Mouse (Mus musculus): ENCODE measurements at regions not wholly inside any gene's neighbourhood (a gene's known extent, or its start where the extent isn't known, plus 50 kb on each side); places are given as distances from the start of the nearest gene placed in this dataset.

- H3K9ac ChIP-seq (ENCODE audit: low read length): no peak overlapping the region
- no peak overlapping the region for H3K4me2 ChIP-seq (ENCODE audit: low read length)
- no peaks in the 10 kb centered on the region for H3K27me3 ChIP-seq (ENCODE audit: control insufficient read depth, insufficient read depth, low read length)
- no peaks in the 10 kb centered on the region for H3K9me3 ChIP-seq (ENCODE audit: control insufficient read depth, low read length)
- no peak for ATAC-seq (ENCODE audit: insufficient number of reproducible peaks, insufficient read depth, low FRiP score, low read depth)
- no peak overlapping the region for H3K4me3 ChIP-seq (ENCODE audit: control insufficient read depth in 1 of 2, insufficient read depth in 1 of 2, low read depth in 1 of 2, low read length in 2 of 2)
- 71% methylated on average over 11 of the region's 11 CpGs for WGBS
- H3K4me1 ChIP-seq (ENCODE audit: control insufficient read depth in 2 of 2, insufficient read depth in 2 of 2, low read length in 2 of 2): no peaks in the 10 kb centered on the region
- H3K27ac ChIP-seq (replicated peaks in 1 of 2; ENCODE audit: control insufficient read depth in 1 of 2, insufficient read depth in 1 of 2, low read depth in 2 of 2, low read length in 2 of 2): no peak overlapping the region
- no peaks in the 10 kb centered on the region for H3K36me3 ChIP-seq (ENCODE audit: control insufficient read depth, insufficient read depth, low read length)
Measured at GRCm38 (mm10) chr11:40554867-40555794, 139.9 kb downstream of the Mat2b start.

- no peaks in the 10 kb centered on the region for H3K36me3 ChIP-seq (ENCODE audit: control insufficient read depth, insufficient read depth, low read length)
- WGBS: 52% methylated on average over 2 of the region's 2 CpGs
- H3K27ac ChIP-seq (replicated peaks in 1 of 2; ENCODE audit: control insufficient read depth in 1 of 2, insufficient read depth in 1 of 2, low read depth in 2 of 2, low read length in 2 of 2): no peak overlapping the region
- H3K4me2 ChIP-seq (ENCODE audit: low read length): no peak overlapping the region
- no peak overlapping the region for H3K9ac ChIP-seq (ENCODE audit: low read length)
- H3K4me1 ChIP-seq (ENCODE audit: control insufficient read depth in 2 of 2, insufficient read depth in 2 of 2, low read length in 2 of 2): no peaks in the 10 kb centered on the region
- no peaks in the 10 kb centered on the region for H3K9me3 ChIP-seq (ENCODE audit: control insufficient read depth, low read length)
- no peak for ATAC-seq (ENCODE audit: insufficient number of reproducible peaks, insufficient read depth, low FRiP score, low read depth)
- H3K4me3 ChIP-seq (ENCODE audit: control insufficient read depth in 1 of 2, insufficient read depth in 1 of 2, low read depth in 1 of 2, low read length in 2 of 2): no peak overlapping the region
- H3K27me3 ChIP-seq (ENCODE audit: control insufficient read depth, insufficient read depth, low read length): no peaks in the 10 kb centered on the region
Measured at GRCm38 (mm10) chr11:40552054-40552453, 142.9 kb downstream of the Mat2b start.

GRCm38 (mm10) chr11:40546596-40546995 is 148.4 kb downstream of the Mat2b start:
- WGBS: 74% methylated on average over 2 of the region's 2 CpGs
- ATAC-seq (ENCODE audit: insufficient number of reproducible peaks, insufficient read depth, low FRiP score, low read depth): no peak

GRCm38 (mm10) chr11:40545537-40545936 is 149.5 kb downstream of the Mat2b start:
- Histone ChIP-seq H3K9ac (ENCODE audit: low read length) (no peak overlapping the region), H3K4me3 (ENCODE audit: control insufficient read depth in 1 of 2, insufficient read depth in 1 of 2, low read depth in 1 of 2, low read length in 2 of 2) (no peak overlapping the region), H3K9me3 (ENCODE audit: control insufficient read depth, low read length) (no peaks in the 10 kb centered on the region), H3K4me2 (ENCODE audit: low read length) (no peak overlapping the region), H3K27me3 (ENCODE audit: control insufficient read depth, insufficient read depth, low read length) (no peaks in the 10 kb centered on the region), H3K4me1 (ENCODE audit: control insufficient read depth in 2 of 2, insufficient read depth in 2 of 2, low read length in 2 of 2) (no peaks in the 10 kb centered on the region), H3K27ac (replicated peaks in 1 of 2; ENCODE audit: control insufficient read depth in 1 of 2, insufficient read depth in 1 of 2, low read depth in 2 of 2, low read length in 2 of 2) (no peak overlapping the region), H3K36me3 (ENCODE audit: control insufficient read depth, insufficient read depth, low read length) (no peaks in the 10 kb centered on the region)
- no peak for ATAC-seq (ENCODE audit: insufficient number of reproducible peaks, insufficient read depth, low FRiP score, low read depth)
- WGBS: 62% methylated on average over 1 of the region's 1 CpGs

More at GRCm38 (mm10) chr11:40546596-40546995, 148.4 kb downstream of the Mat2b start:
- no peak overlapping the region for H3K4me2 ChIP-seq (ENCODE audit: low read length)
- no peak overlapping the region for H3K4me3 ChIP-seq (ENCODE audit: control insufficient read depth in 1 of 2, insufficient read depth in 1 of 2, low read depth in 1 of 2, low read length in 2 of 2)
- H3K4me1 ChIP-seq (ENCODE audit: control insufficient read depth in 2 of 2, insufficient read depth in 2 of 2, low read length in 2 of 2): no peaks in the 10 kb centered on the region
- no peaks in the 10 kb centered on the region for H3K27me3 ChIP-seq (ENCODE audit: control insufficient read depth, insufficient read depth, low read length)
- H3K9me3 ChIP-seq (ENCODE audit: control insufficient read depth, low read length): no peaks in the 10 kb centered on the region
- no peaks in the 10 kb centered on the region for H3K36me3 ChIP-seq (ENCODE audit: control insufficient read depth, insufficient read depth, low read length)
- no peak overlapping the region for H3K9ac ChIP-seq (ENCODE audit: low read length)
- H3K27ac ChIP-seq (replicated peaks in 1 of 2; ENCODE audit: control insufficient read depth in 1 of 2, insufficient read depth in 1 of 2, low read depth in 2 of 2, low read length in 2 of 2): no peak overlapping the region

- no peak for ATAC-seq (ENCODE audit: insufficient number of reproducible peaks, insufficient read depth, low FRiP score, low read depth)
- WGBS: 64% methylated on average over 3 of the region's 3 CpGs
- Histone ChIP-seq H3K27ac (replicated peaks in 1 of 2; ENCODE audit: control insufficient read depth in 1 of 2, insufficient read depth in 1 of 2, low read depth in 2 of 2, low read length in 2 of 2) (no peak overlapping the region), H3K4me2 (ENCODE audit: low read length) (no peak overlapping the region), H3K9ac (ENCODE audit: low read length) (no peak overlapping the region), H3K4me1 (ENCODE audit: control insufficient read depth in 2 of 2, insufficient read depth in 2 of 2, low read length in 2 of 2) (no peaks in the 10 kb centered on the region), H3K27me3 (ENCODE audit: control insufficient read depth, insufficient read depth, low read length) (no peaks in the 10 kb centered on the region), H3K9me3 (ENCODE audit: control insufficient read depth, low read length) (no peaks in the 10 kb centered on the region; the same call in 1 of the 2 replicates), H3K4me3 (ENCODE audit: control insufficient read depth in 1 of 2, insufficient read depth in 1 of 2, low read depth in 1 of 2, low read length in 2 of 2) (no peak overlapping the region), H3K36me3 (ENCODE audit: control insufficient read depth, insufficient read depth, low read length) (no peaks in the 10 kb centered on the region)
Measured at GRCm38 (mm10) chr11:40540229-40540628, 154.8 kb downstream of the Mat2b start.

- H3K27ac ChIP-seq (replicated peaks in 1 of 2; ENCODE audit: control insufficient read depth in 1 of 2, insufficient read depth in 1 of 2, low read depth in 2 of 2, low read length in 2 of 2): no peak overlapping the region
- no peaks in the 10 kb centered on the region; the same call in 1 of the 2 replicates for H3K9me3 ChIP-seq (ENCODE audit: control insufficient read depth, low read length)
- H3K27me3 ChIP-seq (ENCODE audit: control insufficient read depth, insufficient read depth, low read length): no peaks in the 10 kb centered on the region
- no peak overlapping the region for H3K4me2 ChIP-seq (ENCODE audit: low read length)
- no peak for ATAC-seq (ENCODE audit: insufficient number of reproducible peaks, insufficient read depth, low FRiP score, low read depth)
- H3K36me3 ChIP-seq (ENCODE audit: control insufficient read depth, insufficient read depth, low read length): no peaks in the 10 kb centered on the region
- H3K4me1 ChIP-seq (ENCODE audit: control insufficient read depth in 2 of 2, insufficient read depth in 2 of 2, low read length in 2 of 2): no peaks in the 10 kb centered on the region
- H3K9ac ChIP-seq (ENCODE audit: low read length): no peak overlapping the region
- 77% methylated on average over 11 of the region's 11 CpGs for WGBS
- no peak overlapping the region for H3K4me3 ChIP-seq (ENCODE audit: control insufficient read depth in 1 of 2, insufficient read depth in 1 of 2, low read depth in 1 of 2, low read length in 2 of 2)
Measured at GRCm38 (mm10) chr11:40539776-40540175, 155.2 kb downstream of the Mat2b start.

GRCm38 (mm10) chr11:40536236-40536765 is 158.7 kb downstream of the Mat2b start:
- H3K4me2 ChIP-seq (ENCODE audit: low read length): no peak overlapping the region
- ATAC-seq (ENCODE audit: insufficient number of reproducible peaks, insufficient read depth, low FRiP score, low read depth): no peak
- no peaks in the 10 kb centered on the region; the same call in 1 of the 2 replicates for H3K9me3 ChIP-seq (ENCODE audit: control insufficient read depth, low read length)
- H3K36me3 ChIP-seq (ENCODE audit: control insufficient read depth, insufficient read depth, low read length): no peaks in the 10 kb centered on the region
- no peaks in the 10 kb centered on the region for H3K4me1 ChIP-seq (ENCODE audit: control insufficient read depth in 2 of 2, insufficient read depth in 2 of 2, low read length in 2 of 2)
- no peaks in the 10 kb centered on the region for H3K27me3 ChIP-seq (ENCODE audit: control insufficient read depth, insufficient read depth, low read length)
- H3K27ac ChIP-seq (replicated peaks in 1 of 2; ENCODE audit: control insufficient read depth in 1 of 2, insufficient read depth in 1 of 2, low read depth in 2 of 2, low read length in 2 of 2): no peak overlapping the region
- WGBS: 73% methylated on average over 14 of the region's 14 CpGs
- H3K9ac ChIP-seq (ENCODE audit: low read length): no peak overlapping the region
- H3K4me3 ChIP-seq (ENCODE audit: control insufficient read depth in 1 of 2, insufficient read depth in 1 of 2, low read depth in 1 of 2, low read length in 2 of 2): no peak overlapping the region
